Mouse (Mus musculus) lung, postnatal 0 days (tissue): ENCODE measurements around the gene Kcnh4.

Experiments
- CTCF ChIP-seq: IDR thresholded peaks from 2 replicates; pipeline ENCODE4 v1.5.1; 2016; ENCODE audit warnings: antibody characterized with exemption, mild to moderate bottlenecking
- EP300 ChIP-seq: IDR thresholded peaks from 2 replicates; pipeline ENCODE4 v1.6.1; 2016; ENCODE audit warnings: antibody characterized with exemption, mild to moderate bottlenecking, control low read depth

GRCm38 (mm10) chr11:100795386-100795785 lies 35.6 kb upstream of the Kcnh4 start:
- TF ChIP-seq CTCF (no peak), EP300 (no peak)
